Mouse (Mus musculus): ENCODE measurements around the gene Bmp2k. TPM values are rescaled to one million over a fixed set of nuclear protein-coding genes. Genes with fewer than 3 reads are reported as not detected.

The Bmp2k gene
- polyA plus RNA-seq, 1 experiment from 2014 or later: 13.4 TPM

GRCm38 (mm10) chr5:96962934-96963301 lies 34.6 kb upstream of the Bmp2k start:
- 43% methylated on average over 6 of the region's 6 CpGs for WGBS
- no peak for ATAC-seq (ENCODE audit: insufficient number of reproducible peaks, low FRiP score, low TSS enrichment, low read depth)
- H3K4me2 ChIP-seq: no peak overlapping the region

GRCm38 (mm10) chr5:96964062-96965028 lies 33.1 kb upstream of the Bmp2k start:
- ATAC-seq (ENCODE audit: insufficient number of reproducible peaks, low FRiP score, low TSS enrichment, low read depth): no peak
- peak overlapping the region; percentile 32 for H3K4me2 ChIP-seq
- H3K9ac ChIP-seq: no peak overlapping the region
- H3K4me1 ChIP-seq: peaks cover 11% of the 10 kb centered on the region
- H3K4me3 ChIP-seq: peak overlapping the region; percentile 7
- no peaks in the 10 kb centered on the region for H3K9me3 ChIP-seq
- WGBS: 5% methylated on average over 14 of the region's 14 CpGs
- no peaks in the 10 kb centered on the region for H3K27me3 ChIP-seq
- H3K27ac ChIP-seq: peak overlapping the region; percentile 72
- H3K36me3 ChIP-seq: no peaks in the 10 kb centered on the region

More at GRCm38 (mm10) chr5:96962934-96963301, 34.6 kb upstream of the Bmp2k start:
- no peaks in the 10 kb centered on the region for H3K36me3 ChIP-seq
- no peak overlapping the region for H3K4me3 ChIP-seq
- H3K4me1 ChIP-seq: peaks cover 11% of the 10 kb centered on the region
- no peaks in the 10 kb centered on the region for H3K9me3 ChIP-seq
- no peak overlapping the region for H3K27ac ChIP-seq
- H3K27me3 ChIP-seq: no peaks in the 10 kb centered on the region
- no peak overlapping the region for H3K9ac ChIP-seq

- Histone ChIP-seq H3K27me3 (no peaks in the 10 kb centered on the region), H3K4me3 (no peak overlapping the region), H3K27ac (peak overlapping the region; percentile 72), H3K9ac (no peak overlapping the region), H3K4me1 (peaks cover 11% of the 10 kb centered on the region), H3K4me2 (peak overlapping the region; percentile 32), H3K36me3 (no peaks in the 10 kb centered on the region), H3K9me3 (no peaks in the 10 kb centered on the region)
- 43% methylated on average over 2 of the region's 2 CpGs for WGBS
- ATAC-seq (ENCODE audit: insufficient number of reproducible peaks, low FRiP score, low TSS enrichment, low read depth): no peak
Observed at GRCm38 (mm10) chr5:96965029-96965403, 32.5 kb upstream of the Bmp2k start.

GRCm38 (mm10) chr5:96965503-96965902 lies 32.0 kb upstream of the Bmp2k start:
- no peaks in the 10 kb centered on the region for H3K36me3 ChIP-seq
- no peak overlapping the region for H3K4me3 ChIP-seq
- no peak overlapping the region for H3K4me2 ChIP-seq
- H3K27me3 ChIP-seq: no peaks in the 10 kb centered on the region
- no peak for ATAC-seq (ENCODE audit: insufficient number of reproducible peaks, low FRiP score, low TSS enrichment, low read depth)
- no peaks in the 10 kb centered on the region for H3K9me3 ChIP-seq
- peaks cover 11% of the 10 kb centered on the region for H3K4me1 ChIP-seq
- no peak overlapping the region for H3K9ac ChIP-seq
- WGBS: 49% methylated on average over 2 of the region's 2 CpGs
- no peak overlapping the region for H3K27ac ChIP-seq

- Histone ChIP-seq H3K27ac (no peak overlapping the region), H3K27me3 (no peaks in the 10 kb centered on the region), H3K4me2 (no peak overlapping the region), H3K4me3 (no peak overlapping the region), H3K9ac (no peak overlapping the region), H3K9me3 (no peaks in the 10 kb centered on the region), H3K36me3 (no peaks in the 10 kb centered on the region), H3K4me1 (peaks cover 6% of the 10 kb centered on the region)
- WGBS: 16% methylated on average over 6 of the region's 6 CpGs
- ATAC-seq (ENCODE audit: insufficient number of reproducible peaks, low FRiP score, low TSS enrichment, low read depth): no peak
Observed at GRCm38 (mm10) chr5:96968628-96969027, 28.9 kb upstream of the Bmp2k start.

- WGBS: 46% methylated on average over 3 of the region's 3 CpGs
- Histone ChIP-seq H3K4me1 (peaks cover 6% of the 10 kb centered on the region), H3K36me3 (no peaks in the 10 kb centered on the region), H3K27me3 (no peaks in the 10 kb centered on the region), H3K4me2 (no peak overlapping the region), H3K27ac (no peak overlapping the region), H3K9me3 (no peaks in the 10 kb centered on the region), H3K9ac (no peak overlapping the region), H3K4me3 (no peak overlapping the region)
- no peak for ATAC-seq (ENCODE audit: insufficient number of reproducible peaks, low FRiP score, low TSS enrichment, low read depth)
Observed at GRCm38 (mm10) chr5:96969032-96969431, 28.5 kb upstream of the Bmp2k start.

- Histone ChIP-seq H3K9me3 (no peaks in the 10 kb centered on the region), H3K27me3 (no peaks in the 10 kb centered on the region), H3K9ac (no peak overlapping the region), H3K27ac (no peak overlapping the region), H3K4me3 (no peak overlapping the region), H3K4me2 (no peak overlapping the region), H3K36me3 (no peaks in the 10 kb centered on the region), H3K4me1 (peaks cover 2% of the 10 kb centered on the region; the same call in 1 of the 2 replicates)
- 64% methylated on average over 7 of the region's 7 CpGs for WGBS
- no peak for ATAC-seq (ENCODE audit: insufficient number of reproducible peaks, low FRiP score, low TSS enrichment, low read depth)
Observed at GRCm38 (mm10) chr5:96969705-96970471, 27.6 kb upstream of the Bmp2k start.

DNA sequence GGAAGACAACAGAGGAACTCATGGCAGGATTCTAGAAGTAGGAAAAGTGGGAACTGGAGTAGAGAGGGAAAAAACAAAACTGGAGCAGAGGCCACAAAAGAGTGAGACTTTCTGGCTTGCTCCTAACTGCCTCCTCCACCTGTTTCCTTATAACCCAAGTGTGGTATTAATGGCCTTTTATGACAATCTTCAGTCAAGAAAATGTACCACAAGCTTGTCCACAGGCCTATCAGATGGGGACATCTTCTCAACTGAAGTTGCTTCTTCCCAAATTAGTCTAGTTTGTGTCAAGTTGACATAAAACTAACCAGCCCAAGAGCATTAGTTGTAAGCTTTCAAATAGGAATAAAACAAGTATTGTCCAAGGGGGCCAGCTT lies 27.0 kb upstream of the Bmp2k start:
- Histone ChIP-seq H3K36me3 (no peaks in the 10 kb centered on the region), H3K4me3 (no peak overlapping the region), H3K27ac (no peak overlapping the region)

DNA sequence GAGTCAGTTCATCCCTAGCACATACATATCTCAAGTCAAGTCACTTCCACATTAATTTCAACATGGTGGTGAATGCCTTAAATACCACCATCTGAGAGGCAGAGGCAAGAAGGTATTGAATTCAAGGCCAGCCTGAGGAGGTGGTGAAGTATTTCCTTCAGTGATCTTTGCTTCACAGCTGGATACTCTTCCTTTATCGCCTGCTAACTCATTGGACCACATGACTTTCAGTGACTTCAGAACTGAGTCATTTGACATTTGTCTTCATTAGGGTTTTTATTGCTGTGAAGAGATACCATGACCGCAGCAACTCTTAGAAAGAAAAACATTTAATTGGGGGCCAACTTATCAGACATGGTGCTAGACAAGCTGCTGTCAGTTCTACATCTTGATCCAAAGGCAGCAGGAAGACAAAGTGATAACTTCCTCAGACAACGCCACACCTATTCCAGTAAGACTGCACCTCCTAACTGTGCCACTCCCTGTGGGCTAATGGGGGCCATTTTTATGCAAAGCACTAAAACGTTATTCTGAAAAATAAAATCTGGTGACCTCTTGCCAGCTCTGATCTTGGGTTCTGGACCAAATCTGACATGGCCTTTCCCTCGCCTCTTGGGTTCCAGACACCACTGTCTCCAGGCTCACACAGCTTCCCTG lies 24.9 kb upstream of the Bmp2k start:
- no peak overlapping the region for H3K27ac ChIP-seq
- H3K9me3 ChIP-seq: no peaks in the 10 kb centered on the region
- no peak overlapping the region for H3K9ac ChIP-seq
- 78% methylated on average over 5 of the region's 5 CpGs for WGBS
- no peaks in the 10 kb centered on the region for H3K4me1 ChIP-seq
- no peaks in the 10 kb centered on the region for H3K36me3 ChIP-seq
- ATAC-seq (ENCODE audit: insufficient number of reproducible peaks, low FRiP score, low TSS enrichment, low read depth): no peak
- no peaks in the 10 kb centered on the region for H3K27me3 ChIP-seq
- no peak overlapping the region for H3K4me3 ChIP-seq
- H3K4me2 ChIP-seq: no peak overlapping the region

More for the DNA sequence above, 27.0 kb upstream of the Bmp2k start:
- H3K9me3 ChIP-seq: no peaks in the 10 kb centered on the region
- ATAC-seq (ENCODE audit: insufficient number of reproducible peaks, low FRiP score, low TSS enrichment, low read depth): no peak
- H3K4me2 ChIP-seq: no peak overlapping the region
- no peaks in the 10 kb centered on the region for H3K4me1 ChIP-seq
- H3K9ac ChIP-seq: no peak overlapping the region
- H3K27me3 ChIP-seq: no peaks in the 10 kb centered on the region

- no peaks in the 10 kb centered on the region for H3K4me1 ChIP-seq
- no peak for ATAC-seq (ENCODE audit: insufficient number of reproducible peaks, low FRiP score, low TSS enrichment, low read depth)
- WGBS: 66% methylated on average over 3 of the region's 3 CpGs
- no peak overlapping the region for H3K4me2 ChIP-seq
- H3K27ac ChIP-seq: no peak overlapping the region
- H3K36me3 ChIP-seq: no peaks in the 10 kb centered on the region
- H3K9ac ChIP-seq: no peak overlapping the region
- H3K9me3 ChIP-seq: no peaks in the 10 kb centered on the region
- no peak overlapping the region for H3K4me3 ChIP-seq
- H3K27me3 ChIP-seq: no peaks in the 10 kb centered on the region
Observed at GRCm38 (mm10) chr5:96973714-96974113, 23.8 kb upstream of the Bmp2k start.

DNA sequence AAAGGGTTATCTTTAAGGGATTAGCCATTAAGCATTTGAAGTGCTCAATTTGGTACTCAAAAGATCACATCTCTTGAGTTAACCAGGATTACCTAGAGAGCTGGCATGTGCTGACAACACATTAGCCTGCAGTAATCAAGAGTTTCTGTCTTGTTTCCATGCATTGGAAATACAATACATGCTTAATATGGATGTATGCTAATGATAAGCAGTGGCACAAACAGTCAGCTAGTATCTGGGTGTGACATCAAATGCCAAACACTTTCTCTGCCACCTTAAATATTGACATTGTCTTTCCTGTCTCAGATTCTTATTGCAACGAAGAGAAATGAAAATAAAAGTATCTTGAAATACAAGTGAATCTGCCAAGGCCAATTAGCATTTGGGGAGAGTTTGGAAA lies 22.8 kb upstream of the Bmp2k start:
- H3K36me3 ChIP-seq: no peaks in the 10 kb centered on the region
- H3K27ac ChIP-seq: no peak overlapping the region
- H3K27me3 ChIP-seq: no peaks in the 10 kb centered on the region
- no peak overlapping the region for H3K4me3 ChIP-seq
- H3K9me3 ChIP-seq: no peaks in the 10 kb centered on the region
- ATAC-seq (ENCODE audit: insufficient number of reproducible peaks, low FRiP score, low TSS enrichment, low read depth): no peak
- 55% methylated on average over 1 of the region's 1 CpGs for whole genome bisulfite sequencing
- H3K4me1 ChIP-seq: 0 out of 2 replicates have a peak, but pooled peaks cover 3% of the 10 kb centered on the region
- H3K4me2 ChIP-seq: no peak overlapping the region
- H3K9ac ChIP-seq: no peak overlapping the region

DNA sequence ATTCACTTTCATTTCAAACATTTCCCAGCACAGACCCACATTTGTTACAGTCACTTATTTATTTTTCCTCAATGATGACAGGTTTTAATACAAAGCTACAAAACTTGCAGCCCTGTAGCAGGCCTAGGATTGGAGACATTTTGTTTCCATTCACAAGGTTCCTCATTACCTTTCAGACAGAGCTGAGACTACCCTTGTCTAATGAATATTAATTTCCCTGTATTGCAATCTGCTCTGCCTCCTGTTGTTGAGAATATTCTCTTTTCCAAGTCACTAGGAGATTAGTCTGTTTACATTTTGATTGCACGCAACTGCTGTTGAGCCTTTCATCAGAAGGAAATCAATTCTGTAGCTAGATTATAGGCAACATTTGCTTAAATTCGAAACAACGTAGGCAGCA lies 22.4 kb upstream of the Bmp2k start:
- H3K4me2 ChIP-seq: no peak overlapping the region
- H3K27ac ChIP-seq: no peak overlapping the region
- no peaks in the 10 kb centered on the region for H3K36me3 ChIP-seq
- 92% methylated on average over 3 of the region's 3 CpGs for WGBS
- ATAC-seq (ENCODE audit: insufficient number of reproducible peaks, low FRiP score, low TSS enrichment, low read depth): no peak
- H3K9ac ChIP-seq: no peak overlapping the region
- H3K27me3 ChIP-seq: no peaks in the 10 kb centered on the region
- H3K9me3 ChIP-seq: no peaks in the 10 kb centered on the region
- no peak overlapping the region for H3K4me3 ChIP-seq
- H3K4me1 ChIP-seq: peaks cover 6% of the 10 kb centered on the region; the same call in 1 of the 2 replicates
